Mouse (Mus musculus): ENCODE measurements around the gene Enox1. TPM values are rescaled to one million over a fixed set of nuclear protein-coding genes. Genes with fewer than 3 reads are reported as not detected.
"Not testable (repeated sequence)": the region's sequence is repeated elsewhere in the genome, so short reads cannot be mapped to it uniquely, and the experiment has no call there.

Enox1 gene
- 10 to 100 TPM; 59.2 to 70.2 TPM for total RNA-seq (2021)

DNA sequence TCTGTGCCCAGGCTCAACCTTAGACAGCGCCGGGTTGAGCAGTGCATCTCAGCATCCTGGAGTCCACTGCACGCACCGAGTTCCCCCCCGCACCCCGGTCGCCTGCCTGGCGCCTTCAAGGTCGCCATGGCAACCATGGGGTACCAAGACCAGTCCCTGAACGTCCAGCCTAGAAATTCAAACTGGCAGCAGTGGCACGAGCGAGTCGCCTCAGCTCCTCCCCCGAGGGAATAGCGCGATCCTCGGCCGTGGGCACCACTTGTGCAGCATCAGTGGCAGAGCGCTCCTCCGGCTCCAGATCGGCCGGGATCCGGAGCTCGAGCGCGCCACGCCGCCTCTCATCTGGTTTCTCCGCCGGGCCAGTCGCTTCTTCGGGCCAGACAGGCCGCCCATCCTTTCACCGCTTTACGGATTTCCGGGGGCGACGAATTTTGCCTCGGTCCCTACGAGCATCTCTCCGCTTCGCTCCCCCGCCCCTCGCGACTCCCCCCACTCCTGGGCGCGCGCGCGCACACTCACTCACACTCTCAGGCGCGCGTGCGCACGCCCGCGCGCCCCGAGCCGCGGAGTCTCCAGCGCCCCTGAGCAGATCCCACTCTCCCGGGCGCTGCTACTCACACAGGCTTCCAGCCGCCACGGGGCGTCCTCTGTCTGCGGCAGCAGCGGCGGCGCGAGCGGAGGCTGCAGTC lies at the start of gene Enox1:
Gene Enox1 (plus strand): TSS at position 542 of the 689 bp plus-strand sequence.
- peak; percentile 84 to 85 for DNase-seq

- DNase-seq: not testable (repeated sequence)
These were observed 45.9 kb upstream of the Enox1 start for GRCm38 (mm10) chr14:77110622-77111021.

- no peak for DNase-seq
These were observed 26.0 kb upstream of the Enox1 start for GRCm38 (mm10) chr14:77130612-77131011.

GRCm38 (mm10) chr14:77136936-77137335 lies 19.6 kb upstream of the Enox1 start:
- no peak for DNase-seq

DNA sequence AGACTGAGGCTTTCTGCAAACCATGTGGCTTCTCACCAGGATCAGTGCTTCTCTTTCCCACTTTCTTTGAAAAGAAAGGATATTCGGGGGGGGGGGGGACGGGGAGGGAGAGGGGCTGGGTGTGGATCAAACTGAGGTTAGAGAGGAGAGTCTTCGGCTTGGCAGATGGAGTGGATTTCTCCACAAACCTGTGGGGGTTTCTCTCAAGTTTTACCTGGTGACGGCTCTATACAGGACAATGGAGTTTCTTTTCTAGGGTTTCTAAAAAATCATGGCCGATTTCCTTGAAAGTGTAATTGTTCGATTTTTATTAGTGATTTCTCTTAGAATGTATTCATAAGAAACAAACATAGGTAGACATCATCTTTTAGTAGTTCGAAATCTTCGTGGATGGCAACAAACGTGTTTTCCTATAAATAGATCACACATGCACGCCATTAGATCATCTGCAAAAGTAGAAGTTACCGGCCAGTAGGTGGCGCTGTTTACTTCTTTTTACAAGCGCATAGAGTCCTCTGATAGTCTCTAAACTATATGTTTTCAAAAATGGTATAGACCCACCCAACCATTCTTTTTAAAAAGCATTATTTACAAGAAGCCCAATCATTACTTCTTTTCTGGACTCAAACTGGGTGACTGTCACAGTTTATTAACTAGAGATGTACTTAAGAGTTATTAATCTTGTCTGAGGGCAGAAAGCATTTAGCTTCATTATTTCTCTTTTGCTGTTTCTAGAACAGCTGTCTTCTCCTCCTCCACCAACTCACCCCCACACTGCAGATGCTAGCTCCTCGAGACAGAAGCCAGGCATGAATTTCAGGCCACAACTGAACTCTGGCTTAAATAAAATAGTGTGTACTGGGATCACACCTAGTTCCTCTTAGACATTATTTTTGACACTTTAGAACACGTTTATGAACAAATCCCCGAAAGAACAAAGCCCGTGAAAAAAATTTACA lies 15.0 kb upstream of the Enox1 start:
- peak; percentile 42 to 53 for DNase-seq

- no peak for DNase-seq
These were observed 11.5 kb upstream of the Enox1 start for GRCm38 (mm10) chr14:77145103-77145502.

- DNase-seq: no peak
These were observed 8.9 kb upstream of the Enox1 start for GRCm38 (mm10) chr14:77147635-77148034.

DNA sequence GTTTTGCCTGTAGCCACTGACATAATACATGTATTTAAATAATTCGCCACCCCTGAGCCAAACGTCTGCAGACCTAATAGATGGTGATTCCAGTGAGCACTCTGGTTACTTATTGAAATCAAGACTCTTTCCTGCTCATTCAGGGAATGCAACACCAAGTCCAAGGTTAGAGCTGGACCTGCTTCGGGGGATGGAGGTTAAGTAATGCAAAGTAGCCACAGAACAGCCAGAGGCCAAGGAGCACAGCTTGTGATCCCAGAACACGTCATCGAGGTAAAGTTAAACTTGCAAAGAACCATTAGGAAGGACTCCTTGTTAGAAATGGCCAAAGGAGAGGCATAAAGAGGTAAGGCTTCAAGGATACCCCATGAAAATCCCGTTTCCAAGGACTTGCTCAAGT lies 6.0 kb upstream of the Enox1 start:
- DNase-seq: no peak

DNA sequence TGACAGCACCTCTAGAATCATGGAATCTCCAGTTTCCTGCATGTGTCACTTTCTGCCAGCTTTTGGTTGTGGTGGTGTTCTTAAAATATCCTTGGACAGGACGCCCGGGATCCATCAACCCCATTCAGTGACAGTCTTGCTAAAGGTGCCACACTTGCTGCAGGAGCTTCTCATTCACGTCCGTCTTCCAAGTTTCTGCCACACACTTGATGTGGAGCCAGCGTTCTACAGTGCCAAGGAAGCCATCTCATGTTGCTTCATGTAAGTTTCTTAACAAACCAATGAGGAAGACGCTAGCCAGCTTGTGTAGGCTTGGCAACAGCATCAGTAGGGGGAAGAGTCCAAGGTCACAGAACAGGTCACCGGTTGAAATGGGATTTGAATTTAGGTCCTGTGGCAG lies 5.1 kb upstream of the Enox1 start:
- DNase-seq: no peak

DNA sequence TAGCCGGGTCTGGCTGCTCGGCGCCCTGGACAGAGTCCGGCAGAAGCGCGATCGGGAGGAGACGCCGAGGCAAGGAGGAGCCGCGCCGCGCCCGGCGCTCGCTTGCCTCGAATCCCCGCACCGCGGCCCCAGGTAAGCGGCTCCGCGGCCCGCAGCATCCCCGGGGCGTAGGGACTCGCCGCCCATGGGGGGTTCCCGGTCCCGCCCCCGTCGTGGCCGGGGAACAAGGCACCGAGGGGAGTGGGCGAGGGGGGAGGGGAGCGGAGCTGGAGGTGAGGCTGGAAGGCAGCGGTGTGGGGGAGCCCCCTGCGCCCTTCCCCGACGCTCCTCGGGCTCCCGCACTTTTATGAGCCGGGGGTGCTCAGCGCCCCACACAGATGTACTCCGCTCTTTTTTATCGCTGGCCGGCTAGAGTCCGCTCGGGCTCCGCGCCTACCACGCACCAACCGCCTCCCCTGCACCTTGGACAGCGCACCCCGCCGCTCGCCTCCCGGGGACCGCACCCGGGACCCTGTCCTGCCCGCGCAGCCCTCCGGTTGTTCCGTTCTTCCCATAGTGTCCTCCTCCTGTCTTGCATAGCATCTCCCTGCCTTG lies 445 bp downstream of the Enox1 start:
- peak in 1 of 2 experiments; percentile 44 for DNase-seq

DNA sequence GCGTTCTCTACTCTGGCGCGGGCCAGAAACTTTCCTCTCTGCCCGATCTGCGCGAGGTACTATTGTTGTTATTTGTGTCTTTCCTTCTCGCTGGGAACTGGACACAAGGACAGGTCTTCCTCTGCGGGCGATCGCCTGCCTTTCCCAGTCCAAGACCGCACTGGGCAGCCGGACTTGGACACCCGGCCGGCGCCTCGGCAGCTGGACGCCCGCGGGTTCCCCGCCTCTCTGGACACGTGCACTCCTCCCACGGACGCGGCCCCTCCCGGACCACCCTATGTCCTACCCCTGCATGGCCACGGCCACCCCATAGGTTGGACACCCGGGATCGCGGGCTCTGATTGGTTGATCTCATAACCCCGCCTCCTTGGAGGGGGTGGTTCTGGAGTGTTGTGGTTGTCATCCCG lies 945 bp downstream of the Enox1 start:
- peak; percentile 86 to 89 for DNase-seq

- DNase-seq: no peak
These were observed 2.8 kb downstream of the Enox1 start for GRCm38 (mm10) chr14:77159397-77159796.

- no peak for DNase-seq
These were observed 5.9 kb downstream of the Enox1 start for GRCm38 (mm10) chr14:77162496-77162895.

DNA sequence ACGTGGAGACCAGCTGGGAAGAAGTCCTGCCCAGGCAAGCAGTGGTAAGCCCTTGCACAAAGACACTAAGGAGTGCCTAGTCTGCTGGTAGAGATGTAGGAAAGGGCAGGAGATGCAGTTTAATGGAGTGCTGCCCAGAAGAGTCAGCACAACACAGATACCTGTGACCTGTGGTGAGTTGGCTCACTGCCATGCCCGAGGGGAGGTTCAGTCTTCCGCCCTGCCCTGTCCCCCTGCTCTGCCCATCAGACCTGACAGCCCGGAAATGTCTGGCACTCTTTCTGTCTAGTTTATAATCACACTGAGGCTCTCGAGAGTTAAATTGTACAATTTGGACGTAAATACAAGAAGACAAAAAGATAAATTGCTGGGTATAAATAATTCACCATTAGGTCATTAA lies 7.8 kb downstream of the Enox1 start:
- DNase-seq: no peak

- DNase-seq: no peak
These were observed 11.6 kb downstream of the Enox1 start for GRCm38 (mm10) chr14:77168161-77168560.

DNA sequence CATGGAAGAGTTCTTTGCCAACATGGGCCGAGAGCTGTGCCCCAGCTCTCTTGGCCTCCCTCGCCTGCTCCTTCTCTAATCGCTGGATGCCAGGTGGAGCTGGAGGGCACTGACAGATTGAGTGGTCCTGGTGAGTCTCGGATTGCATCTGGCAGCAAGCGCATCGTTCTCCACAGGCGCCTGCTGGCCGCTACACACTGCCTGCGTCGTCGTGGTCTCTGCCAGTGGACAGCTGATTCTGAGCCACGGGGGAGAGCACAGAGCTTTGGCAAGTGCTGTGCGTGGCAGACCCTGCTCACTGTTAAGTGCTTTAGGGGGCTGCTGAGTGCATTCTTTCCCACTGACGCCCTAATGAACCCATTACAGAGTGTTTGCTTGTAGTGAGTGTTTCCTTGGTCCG lies 17.9 kb downstream of the Enox1 start:
- DNase-seq: no peak

- no peak for DNase-seq
These were observed 18.4 kb downstream of the Enox1 start for GRCm38 (mm10) chr14:77174931-77175330.

GRCm38 (mm10) chr14:77180241-77180640 lies 23.7 kb downstream of the Enox1 start:
- DNase-seq: no peak

DNA sequence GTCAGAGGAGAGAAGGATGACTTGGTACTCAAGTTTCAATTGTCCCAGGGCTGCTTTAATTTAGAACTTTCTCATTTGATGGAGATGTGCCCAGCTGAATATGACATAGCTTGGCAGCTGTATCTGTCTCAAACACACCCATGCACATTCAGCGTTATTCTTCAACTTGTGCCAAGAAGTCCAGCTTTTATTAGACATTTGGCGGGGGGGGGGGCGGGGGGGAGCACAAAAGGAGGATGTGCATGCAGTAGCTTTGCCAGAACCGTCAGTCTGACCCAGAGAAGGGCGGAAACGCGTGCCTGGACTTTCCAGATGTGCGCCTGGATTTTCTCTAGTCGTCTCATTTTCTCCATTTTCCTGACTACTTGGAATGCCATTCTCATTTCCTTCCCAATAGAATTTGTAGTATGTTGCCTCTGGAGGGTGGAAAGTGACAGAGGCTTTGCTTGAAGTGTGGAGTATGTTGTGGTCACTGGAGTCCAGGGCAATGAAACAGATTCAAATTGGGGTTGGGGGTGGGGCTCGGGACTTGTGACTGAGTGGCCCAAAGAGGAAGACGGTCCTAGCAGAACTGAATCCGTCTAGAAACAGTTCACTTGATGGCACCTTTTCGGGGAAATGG lies 24.3 kb downstream of the Enox1 start:
- no peak for DNase-seq

- DNase-seq: no peak
These were observed 26.9 kb downstream of the Enox1 start for GRCm38 (mm10) chr14:77183491-77183890.

DNA sequence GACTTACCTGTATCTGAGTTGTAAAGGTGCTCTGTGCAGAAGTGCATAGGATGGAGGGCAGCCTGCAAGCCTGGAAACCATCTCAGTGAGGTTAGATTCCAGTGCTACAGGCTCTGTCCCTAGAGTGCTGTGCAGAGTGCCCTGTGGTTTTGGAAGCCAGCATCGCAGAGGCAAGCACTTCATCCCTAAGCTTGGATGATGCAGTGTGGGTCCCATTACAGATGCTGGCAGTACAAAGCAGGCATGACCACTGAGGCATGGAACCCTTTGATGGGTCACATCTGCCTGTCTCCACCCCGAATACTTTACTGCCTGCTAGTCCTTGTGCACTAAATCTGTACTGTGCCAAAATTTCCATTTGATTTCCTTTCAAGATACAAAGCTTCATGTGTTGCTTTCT lies 33.6 kb downstream of the Enox1 start:
- no peak for DNase-seq

GRCm38 (mm10) chr14:77195314-77196020 lies 38.9 kb downstream of the Enox1 start:
- no peak for DNase-seq

Data from layer of hippocampus, postnatal 36 days (tissue).